Comparison of ENCODE assay signal across 8 mouse cellular contexts in the genomic region with DNA sequence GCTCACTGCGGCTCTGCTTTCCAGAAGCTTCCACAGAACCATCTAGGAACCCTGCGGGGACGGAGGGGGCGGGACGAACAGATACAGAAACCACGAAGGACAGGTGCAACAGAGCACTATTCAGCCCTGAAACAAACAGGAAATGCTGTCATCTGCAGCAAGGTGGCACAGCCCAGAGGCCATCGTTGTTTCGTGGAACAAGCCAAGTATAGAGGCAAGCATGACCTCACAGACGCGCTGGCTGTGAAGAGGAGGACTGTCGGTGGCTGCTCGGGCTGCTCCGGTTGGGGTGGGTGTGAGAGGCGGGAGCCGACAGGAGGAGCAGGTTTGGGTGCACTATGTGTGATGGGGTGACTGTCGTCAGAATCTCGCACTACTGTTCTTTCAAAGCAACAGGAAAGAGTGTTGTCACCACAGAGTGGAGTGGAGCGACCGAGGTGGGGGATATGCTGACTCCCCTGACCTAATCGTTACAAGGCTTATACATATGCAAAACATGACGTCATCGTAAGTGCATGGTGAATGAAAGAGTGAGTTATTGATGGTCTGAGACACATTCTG. TPM values are rescaled to one million over a fixed set of nuclear protein-coding genes. Genes with fewer than 3 reads are reported as not detected.
A peak's percentile ranks its signal among the peaks of the same experiment; 100 is the strongest.
DNase-seq lines count a peak whose midpoint lies in the region; ATAC-seq and TF ChIP-seq lines count a peak whose summit lies in the region.

No protein-coding gene starts in this region.

- peaks cover 5% of the 10 kb centered on the region; the same call in 1 of the 2 replicates for H3K4me1 ChIP-seq in lung, embryonic 16.5 days (replicated peaks; ENCODE audit: control insufficient read depth, insufficient read depth, low read length)
- peaks cover 8% of the 10 kb centered on the region for H3K4me1 ChIP-seq in embryonic facial prominence, embryonic 15.5 days
- H3K4me1 ChIP-seq in limb, embryonic 14.5 days (ENCODE audit: control insufficient read depth, insufficient read depth, low read length): peaks cover 4% of the 10 kb centered on the region
- peaks cover 4% of the 10 kb centered on the region; the same call in 1 of the 2 replicates for H3K4me1 ChIP-seq in stomach, postnatal 0 days (replicated peaks; ENCODE audit: control insufficient read depth, insufficient read depth)

- no peak overlapping the region for H3K9ac ChIP-seq in lung, embryonic 16.5 days (ENCODE audit: low read length)
- H3K9ac ChIP-seq in embryonic facial prominence, embryonic 15.5 days: no peak overlapping the region
- no peak overlapping the region for H3K9ac ChIP-seq in limb, embryonic 14.5 days (ENCODE audit: low read depth, low read length, severe bottlenecking)
- no peak overlapping the region for H3K9ac ChIP-seq in stomach, postnatal 0 days (ENCODE audit: low read length)

- TF ChIP-seq POLR2A in limb, embryonic 14.5 days (IDR thresholded peaks at IDR 0.05; ENCODE audit: borderline replicate concordance, extremely low read depth, insufficient read depth, insufficient read length): no peak

- H3K4me2 ChIP-seq in lung, embryonic 16.5 days (ENCODE audit: low read depth, low read length): peak overlapping the region; percentile 21
- H3K4me2 ChIP-seq in embryonic facial prominence, embryonic 15.5 days (replicated peaks): peak overlapping the region; percentile 22; the same call in 1 of the 2 replicates
- H3K4me2 ChIP-seq in limb, embryonic 14.5 days (replicated peaks; ENCODE audit: low read depth, low read length, severe bottlenecking): 0 out of 2 replicates have a peak overlapping the region, but pooled peaks have one; percentile 5
- 0 out of 2 replicates have a peak overlapping the region, but pooled peaks have one; percentile 20 for H3K4me2 ChIP-seq in stomach, postnatal 0 days (replicated peaks; ENCODE audit: low read depth)

- WGBS in lung, embryonic 16.5 days: 22% methylated on average over 22 of the region's 22 CpGs
- WGBS in embryonic facial prominence, embryonic 15.5 days: 21% methylated on average over 22 of the region's 22 CpGs
- 33% methylated on average over 22 of the region's 22 CpGs for WGBS in limb, embryonic 14.5 days
- WGBS in stomach, postnatal 0 days: 18% methylated on average over 22 of the region's 22 CpGs

- H3K36me3 ChIP-seq in lung, embryonic 16.5 days (ENCODE audit: control insufficient read depth, insufficient read depth, low read length): no peaks in the 10 kb centered on the region
- no peaks in the 10 kb centered on the region for H3K36me3 ChIP-seq in embryonic facial prominence, embryonic 15.5 days
- no peaks in the 10 kb centered on the region for H3K36me3 ChIP-seq in limb, embryonic 14.5 days (ENCODE audit: control insufficient read depth, insufficient read depth, low read length)
- no peaks in the 10 kb centered on the region for H3K36me3 ChIP-seq in stomach, postnatal 0 days (ENCODE audit: control insufficient read depth, insufficient read depth, low read length)

- no peak overlapping the region for H3K27ac ChIP-seq in lung, embryonic 16.5 days (ENCODE audit: low read length)
- H3K27ac ChIP-seq in embryonic facial prominence, embryonic 15.5 days (replicated peaks): no peak overlapping the region
- H3K27ac ChIP-seq in limb, embryonic 14.5 days (replicated peaks; ENCODE audit: low read depth, low read length): no peak overlapping the region
- no peak overlapping the region; the same call in 1 of the 2 replicates for H3K27ac ChIP-seq in stomach, postnatal 0 days (replicated peaks)

- H3K4me3 ChIP-seq in lung, embryonic 16.5 days (ENCODE audit: low read length): no peak overlapping the region
- peak overlapping the region; percentile 12; the same call in 1 of the 2 replicates for H3K4me3 ChIP-seq in embryonic facial prominence, embryonic 15.5 days (replicated peaks)
- H3K4me3 ChIP-seq in limb, embryonic 14.5 days (replicated peaks; ENCODE audit: low read length): no peak overlapping the region
- no peak overlapping the region for H3K4me3 ChIP-seq in stomach, postnatal 0 days (ENCODE audit: low read depth, low read length)

- no peaks in the 10 kb centered on the region for H3K9me3 ChIP-seq in lung, embryonic 16.5 days (ENCODE audit: control insufficient read depth, low read length)
- H3K9me3 ChIP-seq in embryonic facial prominence, embryonic 15.5 days (replicated peaks): no peaks in the 10 kb centered on the region
- H3K9me3 ChIP-seq in limb, embryonic 14.5 days (ENCODE audit: control insufficient read depth, low read length): no peaks in the 10 kb centered on the region
- H3K9me3 ChIP-seq in stomach, postnatal 0 days (ENCODE audit: control insufficient read depth, low read length): no peaks in the 10 kb centered on the region

- H3K27me3 ChIP-seq in lung, embryonic 16.5 days (ENCODE audit: control insufficient read depth, insufficient read depth, low read depth, low read length): no peaks in the 10 kb centered on the region; the same call in 1 of the 2 replicates
- peaks cover 8% of the 10 kb centered on the region; the same call in 1 of the 2 replicates for H3K27me3 ChIP-seq in embryonic facial prominence, embryonic 15.5 days
- H3K27me3 ChIP-seq in limb, embryonic 14.5 days (ENCODE audit: control insufficient read depth, insufficient read depth, low read length): no peaks in the 10 kb centered on the region
- H3K27me3 ChIP-seq in stomach, postnatal 0 days (ENCODE audit: control insufficient read depth, insufficient read depth, low read length): no peaks in the 10 kb centered on the region

- no peak for ATAC-seq in lung, embryonic 16.5 days (ENCODE audit: low read depth)
- ATAC-seq in embryonic facial prominence, embryonic 15.5 days (ENCODE audit: insufficient number of reproducible peaks, low FRiP score, low TSS enrichment, low read depth): no peak; the same call in 1 of the 2 replicates
- ATAC-seq in limb, embryonic 14.5 days (ENCODE audit: low FRiP score, low read depth): no peak
- ATAC-seq in stomach, postnatal 0 days (ENCODE audit: low FRiP score, low TSS enrichment): peak; percentile 40; the same call in 1 of the 2 replicates
- no peak for ATAC-seq in cerebellum, adult (ENCODE audit: insufficient number of reproducible peaks, low FRiP score, low TSS enrichment)

- no peak for TF ChIP-seq EP300 in stomach, postnatal 0 days (optimal IDR thresholded peaks at IDR 0.05)

- TF ChIP-seq CTCF in stomach, postnatal 0 days (IDR thresholded peaks at IDR 0.05; ENCODE audit: low read depth): no peak

- no peak for DNase-seq in lung, postnatal 10 days
- DNase-seq in limb, embryonic 14.5 days (ENCODE audit: low spot score): no peak
- no peak for DNase-seq in stomach, postnatal 0 days (ENCODE audit: low spot score)
- DNase-seq in kidney, postnatal 14 days: no peak
- no peak for DNase-seq in urinary bladder, postnatal 10 days (ENCODE audit: low spot score)

RNA-seq across cellular contexts. Expression of gene Lmtk3, which starts 4.4 kb away (rescaled TPM):
- 0.72 and 1.0 TPM in 2 replicates for polyA plus RNA-seq in lung, embryonic 16.5 days (2015; fragmentation: Nextera tagmentation; extraction: Ambion mirVana)
- polyA plus RNA-seq in embryonic facial prominence, embryonic 15.5 days (2015; fragmentation: Nextera tagmentation; extraction: Ambion mirVana): 1.9 TPM in 2 replicates
- 46.2 and 70.5 TPM in 2 replicates for polyA plus RNA-seq in limb, embryonic 14.5 days (2012; rRNA removed)
- polyA plus RNA-seq in limb, embryonic 14.5 days (2014; fragmentation: Nextera tagmentation; extraction: Ambion mirVana): 1.8 and 2.8 TPM in 2 replicates
- 0.15 and 0.27 TPM in 2 replicates for polyA plus RNA-seq in stomach, postnatal 0 days (2015; fragmentation: Nextera tagmentation; extraction: Ambion mirVana)

RNA-seq across cellular contexts. Expression of gene Sult2b1, which starts 5.3 kb away (rescaled TPM):
- polyA plus RNA-seq in lung, embryonic 16.5 days (2015; fragmentation: Nextera tagmentation; extraction: Ambion mirVana): 6.6 and 7.9 TPM in 2 replicates
- 49.6 and 55.7 TPM in 2 replicates for polyA plus RNA-seq in embryonic facial prominence, embryonic 15.5 days (2015; fragmentation: Nextera tagmentation; extraction: Ambion mirVana)
- 5.3 and 8.9 TPM in 2 replicates for polyA plus RNA-seq in limb, embryonic 14.5 days (2012; rRNA removed)
- polyA plus RNA-seq in limb, embryonic 14.5 days (2014; fragmentation: Nextera tagmentation; extraction: Ambion mirVana): 19.0 and 31.7 TPM in 2 replicates
- 83.2 and 87.1 TPM in 2 replicates for polyA plus RNA-seq in stomach, postnatal 0 days (2015; fragmentation: Nextera tagmentation; extraction: Ambion mirVana)

RNA-seq across cellular contexts. Expression of gene Cyth2, which starts 35.2 kb away (rescaled TPM):
- 108 and 112 TPM in 2 replicates for polyA plus RNA-seq in lung, embryonic 16.5 days (2015; fragmentation: Nextera tagmentation; extraction: Ambion mirVana)
- polyA plus RNA-seq in embryonic facial prominence, embryonic 15.5 days (2015; fragmentation: Nextera tagmentation; extraction: Ambion mirVana): 124 and 129 TPM in 2 replicates
- 100 and 105 TPM in 2 replicates for polyA plus RNA-seq in limb, embryonic 14.5 days (2012; rRNA removed)
- 91.7 and 113 TPM in 2 replicates for polyA plus RNA-seq in limb, embryonic 14.5 days (2014; fragmentation: Nextera tagmentation; extraction: Ambion mirVana)
- polyA plus RNA-seq in stomach, postnatal 0 days (2015; fragmentation: Nextera tagmentation; extraction: Ambion mirVana): 59.7 and 62.4 TPM in 2 replicates

RNA-seq across cellular contexts. Expression of gene Kcnj14, which starts 45.4 kb away (rescaled TPM):
- polyA plus RNA-seq in lung, embryonic 16.5 days (2015; fragmentation: Nextera tagmentation; extraction: Ambion mirVana): 0.68 and 1.3 TPM in 2 replicates
- 1.4 and 1.7 TPM in 2 replicates for polyA plus RNA-seq in embryonic facial prominence, embryonic 15.5 days (2015; fragmentation: Nextera tagmentation; extraction: Ambion mirVana)
- 1.7 and 3.5 TPM in 2 replicates for polyA plus RNA-seq in limb, embryonic 14.5 days (2012; rRNA removed)
- polyA plus RNA-seq in limb, embryonic 14.5 days (2014; fragmentation: Nextera tagmentation; extraction: Ambion mirVana): 1.1 and 1.4 TPM in 2 replicates
- polyA plus RNA-seq in stomach, postnatal 0 days (2015; fragmentation: Nextera tagmentation; extraction: Ambion mirVana): 0.22 TPM in 2 replicates

RNA-seq across cellular contexts. Expression of gene Grwd1, which starts 51.6 kb away (rescaled TPM):
- polyA plus RNA-seq in lung, embryonic 16.5 days (2015; fragmentation: Nextera tagmentation; extraction: Ambion mirVana): 50.0 and 51.4 TPM in 2 replicates
- polyA plus RNA-seq in embryonic facial prominence, embryonic 15.5 days (2015; fragmentation: Nextera tagmentation; extraction: Ambion mirVana): 57.3 and 58.0 TPM in 2 replicates
- 33.7 and 38.7 TPM in 2 replicates for polyA plus RNA-seq in limb, embryonic 14.5 days (2012; rRNA removed)
- polyA plus RNA-seq in limb, embryonic 14.5 days (2014; fragmentation: Nextera tagmentation; extraction: Ambion mirVana): 62.4 and 62.9 TPM in 2 replicates
- 25.6 and 25.7 TPM in 2 replicates for polyA plus RNA-seq in stomach, postnatal 0 days (2015; fragmentation: Nextera tagmentation; extraction: Ambion mirVana)
